8 mouse cellular contexts compared by ENCODE assay signal in the genomic region with DNA sequence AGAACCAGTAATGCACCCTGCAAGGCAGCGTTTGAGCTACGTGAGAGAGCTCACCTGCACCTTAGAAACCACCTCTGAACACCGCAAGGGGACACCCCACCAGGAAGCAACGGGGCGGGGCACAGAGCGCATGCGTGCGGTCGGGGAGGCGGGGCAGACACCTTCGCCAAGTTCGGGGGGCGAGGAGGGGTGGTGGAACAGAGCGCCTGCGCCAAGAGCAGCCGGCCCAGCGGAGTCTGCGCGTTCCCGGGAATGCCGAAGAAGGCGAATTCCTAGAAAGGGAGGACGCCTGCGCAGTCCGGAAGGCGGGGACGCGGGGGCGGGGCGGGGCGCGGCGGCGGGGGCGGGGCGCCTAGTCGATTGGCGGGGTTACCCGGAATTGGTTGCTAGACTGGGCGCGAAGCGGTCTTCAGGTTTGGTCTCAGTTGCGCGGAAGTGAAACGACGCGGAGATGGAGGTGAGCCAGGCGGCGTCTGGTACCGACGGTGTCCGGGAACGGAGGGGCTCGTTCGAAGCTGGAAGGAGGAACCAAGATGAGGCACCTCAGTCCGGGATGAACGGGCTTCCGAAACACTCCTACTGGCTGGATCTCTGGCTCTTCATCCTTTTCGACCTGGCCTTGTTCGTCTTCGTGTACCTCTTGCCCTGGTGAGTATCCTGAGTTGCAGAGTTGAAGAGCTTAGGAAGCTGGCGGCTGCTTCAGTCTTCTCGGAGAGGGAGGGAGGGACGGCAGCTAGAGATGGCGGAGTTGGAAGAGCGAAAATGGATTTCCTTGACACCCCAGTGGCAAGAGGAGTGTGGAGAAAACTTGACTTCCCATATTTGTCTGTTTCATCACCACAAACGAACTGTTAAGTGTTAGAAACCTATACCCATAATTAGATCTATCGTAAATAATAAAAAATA. TPM values are rescaled to one million over a fixed set of nuclear protein-coding genes. Genes with fewer than 3 reads are reported as not detected.
DNase-seq lines count a peak whose midpoint lies in the region; ATAC-seq and TF ChIP-seq lines count a peak whose summit lies in the region.

1810037I17Rik (plus strand) TSS at position 195 of the 906 bp plus-strand sequence.

- peak; percentile 65 for TF ChIP-seq CTCF in lung, postnatal 0 days (IDR thresholded peaks at IDR 0.05)

- peaks cover 15% of the 10 kb centered on the region for H3K36me3 ChIP-seq in hindbrain, embryonic 10.5 days
- no peaks in the 10 kb centered on the region for H3K36me3 ChIP-seq in lung, postnatal 0 days (ENCODE audit: insufficient read depth, low read length)

- peak within 1 kb of the TSS; percentile 58 for H3K4me2 ChIP-seq in lung, postnatal 0 days (replicated peaks; ENCODE audit: low read depth, low read length)

- WGBS in hindbrain, embryonic 10.5 days, result under 1% methylated on average over 67 of the region's 68 CpGs
- under 1% methylated on average over 57 of the region's 68 CpGs for WGBS in lung, postnatal 0 days

- H3K9ac ChIP-seq in lung, postnatal 0 days (replicated peaks; ENCODE audit: low read depth), result peak within 1 kb of the TSS; percentile 50

- TF ChIP-seq EP300 in lung, postnatal 0 days (IDR thresholded peaks at IDR 0.05), result no peak

- H3K4me3 ChIP-seq in hindbrain, embryonic 10.5 days, result peak within 1 kb of the TSS; percentile 65
- peak within 1 kb of the TSS; percentile 60 for H3K4me3 ChIP-seq in lung, postnatal 0 days (ENCODE audit: low read depth, low read length)

- peak; percentile 97 for ATAC-seq in frontal cortex, adult (ENCODE audit: low TSS enrichment)
- peak; percentile 97 for ATAC-seq in lung, postnatal 0 days

- peaks cover 22% of the 10 kb centered on the region for H3K4me1 ChIP-seq in hindbrain, embryonic 10.5 days (replicated peaks)
- H3K4me1 ChIP-seq in lung, postnatal 0 days (ENCODE audit: insufficient read depth, low read depth, low read length), result peaks cover 3% of the 10 kb centered on the region; the same call in 1 of the 2 replicates

- peak; percentile 95 for DNase-seq in MN1 (ENCODE audit: low spot score)
- DNase-seq in cerebellum, adult 9-10 months, result peak; percentile 95
- peak; percentile 98 for DNase-seq in hindbrain, embryonic 10.5 days (ENCODE audit: low spot score)
- peak; percentile 96 for DNase-seq in layer of hippocampus, adult 9-11 months
- peak; percentile 98 for DNase-seq in lung, postnatal 0 days (ENCODE audit: low spot score)
- peak; percentile 99 for DNase-seq in ovary, postnatal 14 days (ENCODE audit: low spot score)
- DNase-seq in thymus, postnatal 14 days, result peak; percentile 98

- H3K27ac ChIP-seq in hindbrain, embryonic 10.5 days, result peak within 1 kb of the TSS; percentile 87
- peak within 1 kb of the TSS; percentile 84 for H3K27ac ChIP-seq in lung, postnatal 0 days (ENCODE audit: low read length)

- no peaks in the 10 kb centered on the region for H3K27me3 ChIP-seq in hindbrain, embryonic 10.5 days (ENCODE audit: insufficient read depth, poor library complexity, severe bottlenecking)
- no peaks in the 10 kb centered on the region for H3K27me3 ChIP-seq in lung, postnatal 0 days (replicated peaks; ENCODE audit: insufficient read depth, low read length)

- no peaks in the 10 kb centered on the region for H3K9me3 ChIP-seq in hindbrain, embryonic 10.5 days
- H3K9me3 ChIP-seq in lung, postnatal 0 days (ENCODE audit: low read length), result no peaks in the 10 kb centered on the region

RNA-seq across cellular contexts. Expression of gene 1810037I17Rik, which starts in this region (rescaled TPM):
- 85.3 and 96.3 TPM in 2 replicates for polyA plus RNA-seq in hindbrain, embryonic 10.5 days (2016; fragmentation: Nextera tagmentation; extraction: Ambion mirVana)
- 162 TPM in 2 replicates for polyA plus RNA-seq in lung, postnatal 0 days (2015; fragmentation: Nextera tagmentation; extraction: Ambion mirVana)

Comparison
In these comparisons a context has a peak if more than half of its experiments do, and no peak if none do; other contexts are left out.
1. Peak in every context shown above with its lines: DNase-seq, ATAC-seq, H3K4me3 ChIP-seq and H3K27ac ChIP-seq.